In genomic region chr2:25240723-25241437, GRCm38 (mm10) we compare ENCODE assay signal across 1 mouse cellular context.
TF ChIP-seq lines count a peak whose summit lies in the region.

No protein-coding gene starts in this region.

TF ChIP-seq in myocyte, 11 proteins besides CTCF, POLR2A, EP300 and RAD21:
- no peak for TF ChIP-seq USF1 (IDR thresholded peaks at IDR 0.05; ENCODE audit: low read depth)
- no peak for TF ChIP-seq REST (IDR thresholded peaks at IDR 0.05; ENCODE audit: insufficient read depth, insufficient read length)
- TF ChIP-seq SRF (IDR thresholded peaks at IDR 0.05; ENCODE audit: control insufficient read depth, insufficient read length, low read depth) = no peak
- no peak for TF ChIP-seq TCF3 (IDR thresholded peaks at IDR 0.05; ENCODE audit: insufficient read length, low read depth)
- TF ChIP-seq POLR2AphosphoS2 (IDR thresholded peaks at IDR 0.05; ENCODE audit: insufficient read length, low read depth) = no peak
- TF ChIP-seq TCF12 (IDR thresholded peaks at IDR 0.05; ENCODE audit: insufficient read depth, poor library complexity, severe bottlenecking) = no peak
- TF ChIP-seq MYOG (IDR thresholded peaks at IDR 0.05; ENCODE audit: control insufficient read depth in 1 of 3, insufficient read depth in 1 of 3, insufficient read length in 2 of 3, low read depth in 2 of 3) = no peak
- no peak for TF ChIP-seq E2F4 (IDR thresholded peaks at IDR 0.05; ENCODE audit: insufficient read depth)
- TF ChIP-seq CEBPB (IDR thresholded peaks at IDR 0.05; ENCODE audit: insufficient read depth, poor library complexity, severe bottlenecking) = no peak
- no peak for TF ChIP-seq MYOD1 (IDR thresholded peaks at IDR 0.05; ENCODE audit: control insufficient read depth in 1 of 3, insufficient read length in 2 of 3, low read depth in 2 of 3)
- TF ChIP-seq MAX (IDR thresholded peaks at IDR 0.05; ENCODE audit: low read depth) = no peak
TF ChIP-seq in myocyte: peak in this region for 0.
